Mouse (Mus musculus): Measurements from ENCODE around the gene Rrad.

DNA sequence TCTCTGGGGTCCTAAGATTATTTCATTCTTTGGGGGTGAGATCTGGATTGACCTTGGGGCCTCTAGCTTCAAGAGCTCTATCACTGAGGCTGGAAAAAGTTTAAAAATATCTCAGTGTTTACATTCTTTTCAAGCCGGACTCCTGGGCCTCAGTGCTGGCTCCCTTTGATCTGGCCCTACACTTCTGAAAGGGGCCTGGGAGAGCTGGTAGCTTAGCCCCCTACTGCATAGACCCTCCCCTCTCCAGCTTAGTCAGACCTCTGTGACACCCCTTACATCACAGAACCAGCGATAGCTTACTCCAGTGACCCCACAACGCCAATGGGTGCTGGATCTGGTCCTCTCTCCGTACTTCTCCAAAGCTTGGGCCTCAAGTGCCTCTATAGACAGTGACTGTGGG, 19.5 kb downstream of the Rrad start:
- TF ChIP-seq FLI1 (IDR thresholded peaks at IDR 0.05; ENCODE audit: low read length) (no peak), GATA1 (IDR thresholded peaks at IDR 0.05; ENCODE audit: borderline replicate concordance, low read length) (no peak)
